In the genomic region with DNA sequence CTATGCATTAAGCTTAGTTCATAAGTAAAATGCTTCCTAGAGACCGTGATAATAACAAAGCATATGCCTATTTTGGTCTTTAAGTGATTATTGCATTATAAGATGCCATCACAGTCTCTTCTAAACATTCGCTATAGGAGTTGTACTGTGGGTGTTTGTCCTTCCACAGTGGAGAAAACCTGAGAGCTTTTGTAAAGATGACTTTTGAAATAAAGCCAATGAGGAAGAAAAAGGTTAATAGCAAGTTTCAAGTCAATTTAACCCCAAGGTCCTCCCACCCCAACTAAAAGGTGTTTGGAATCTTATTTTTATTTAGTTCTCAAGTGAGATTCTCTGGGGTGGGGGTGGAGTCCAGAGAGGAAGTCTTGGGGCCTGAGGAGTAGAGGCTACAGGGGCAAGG, we compare ENCODE assay signal across 15 mouse cellular contexts. TPM values are rescaled to one million over a fixed set of nuclear protein-coding genes. Genes with fewer than 3 reads are reported as not detected.
A peak's percentile ranks its signal among the peaks of the same experiment; 100 is the strongest.
DNase-seq lines count a peak whose midpoint lies in the region; ATAC-seq lines count a peak whose summit lies in the region.
"Had no signal": no experiment of that assay in that cellular context is flagged by ENCODE, and none has a peak within 500 bp of the region (broad histone marks: within the 10 kb centered on the region; RNA-seq: fewer than 3 reads in every experiment).

No protein-coding gene starts in this region.

- no peak for ATAC-seq in kidney, embryonic 14.5 days (ENCODE audit: low FRiP score, low TSS enrichment)
- ATAC-seq in neural tube, embryonic 11.5 days (ENCODE audit: insufficient read depth, low FRiP score, low TSS enrichment) = no peak
- ATAC-seq in neural tube, embryonic 13.5 days (ENCODE audit: low read depth) = no peak
- no peak for ATAC-seq in forebrain, embryonic 12.5 days (ENCODE audit: low FRiP score)
- ATAC-seq: midbrain, embryonic 16.5 days had no signal

- no peak for DNase-seq in kidney, adult 8-10 months
- DNase-seq in neural tube, embryonic 11.5 days (ENCODE audit: low spot score) = no peak
- no peak for DNase-seq in neural tube, embryonic 10.5 days (ENCODE audit: extremely low spot score, low spot score)
- DNase-seq in ovary, adult 18-20 months (ENCODE audit: low spot score) = no peak
- no peak for DNase-seq in cerebellum, adult 9-11 months
- DNase-seq: cerebellum, adult 8-10 months; embryo, embryonic 11 days; gastrocnemius, postnatal 36 days; right cerebral cortex, postnatal 25 days; thymus, postnatal 36 days had no signal

- 24% methylated on average over 2 of the region's 2 CpGs for WGBS in kidney, embryonic 14.5 days
- 12% methylated on average over 2 of the region's 2 CpGs for WGBS in neural tube, embryonic 11.5 days
- WGBS in neural tube, embryonic 13.5 days = 14% methylated on average over 2 of the region's 2 CpGs
- 14% methylated on average over 2 of the region's 2 CpGs for WGBS in forebrain, embryonic 12.5 days

- H3K9ac ChIP-seq in kidney, embryonic 14.5 days (ENCODE audit: low read depth, low read length) = peak overlapping the region; percentile 99
- peak overlapping the region; percentile 100 for H3K9ac ChIP-seq in neural tube, embryonic 11.5 days (ENCODE audit: low read length)
- peak overlapping the region; percentile 100 for H3K9ac ChIP-seq in neural tube, embryonic 13.5 days
- no peak overlapping the region for H3K9ac ChIP-seq in forebrain, embryonic 12.5 days
- H3K9ac ChIP-seq: heart, embryonic 12.5 days had no signal

- no peaks in the 10 kb centered on the region; the same call in 1 of the 2 replicates for H3K36me3 ChIP-seq in kidney, embryonic 14.5 days (ENCODE audit: control insufficient read depth, insufficient read depth, low read length)
- no peaks in the 10 kb centered on the region; the same call in 1 of the 2 replicates for H3K36me3 ChIP-seq in neural tube, embryonic 11.5 days (ENCODE audit: control insufficient read depth, insufficient read depth, low read length)
- H3K36me3 ChIP-seq in neural tube, embryonic 13.5 days = no peaks in the 10 kb centered on the region
- no peaks in the 10 kb centered on the region for H3K36me3 ChIP-seq in forebrain, embryonic 12.5 days (replicated peaks)
- H3K36me3 ChIP-seq: heart, embryonic 12.5 days had no signal

- H3K4me3 ChIP-seq in kidney, embryonic 14.5 days (ENCODE audit: low read length) = peak overlapping the region; percentile 53
- peak overlapping the region; percentile 96 for H3K4me3 ChIP-seq in neural tube, embryonic 11.5 days (ENCODE audit: low read depth, low read length)
- H3K4me3 ChIP-seq in neural tube, embryonic 13.5 days = peak overlapping the region; percentile 99
- no peak overlapping the region for H3K4me3 ChIP-seq in forebrain, embryonic 12.5 days (replicated peaks)
- H3K4me3 ChIP-seq: heart, embryonic 12.5 days had no signal

- H3K9me3 ChIP-seq in kidney, embryonic 14.5 days (ENCODE audit: control insufficient read depth, low read length) = no peaks in the 10 kb centered on the region
- H3K9me3 ChIP-seq in neural tube, embryonic 11.5 days (ENCODE audit: control insufficient read depth, low read length) = no peaks in the 10 kb centered on the region
- H3K9me3 ChIP-seq in neural tube, embryonic 13.5 days = no peaks in the 10 kb centered on the region
- H3K9me3 ChIP-seq in forebrain, embryonic 12.5 days = no peaks in the 10 kb centered on the region
- H3K9me3 ChIP-seq: heart, embryonic 12.5 days had no signal

- H3K27ac ChIP-seq in kidney, embryonic 14.5 days (ENCODE audit: low read depth, low read length) = peak overlapping the region; percentile 100
- peak overlapping the region; percentile 100 for H3K27ac ChIP-seq in neural tube, embryonic 11.5 days (ENCODE audit: low read depth, low read length)
- peak overlapping the region; percentile 100 for H3K27ac ChIP-seq in neural tube, embryonic 13.5 days (replicated peaks)
- no peak overlapping the region for H3K27ac ChIP-seq in forebrain, embryonic 12.5 days

- peaks cover 48% of the 10 kb centered on the region for H3K4me1 ChIP-seq in kidney, embryonic 14.5 days (ENCODE audit: control insufficient read depth, insufficient read depth, low read length)
- H3K4me1 ChIP-seq in neural tube, embryonic 11.5 days (ENCODE audit: control insufficient read depth, insufficient read depth, low read length) = peaks cover 37% of the 10 kb centered on the region
- H3K4me1 ChIP-seq in neural tube, embryonic 13.5 days (replicated peaks) = peaks cover 100% of the 10 kb centered on the region
- H3K4me1 ChIP-seq in forebrain, embryonic 12.5 days = no peaks in the 10 kb centered on the region; the same call in 1 of the 2 replicates

- no peaks in the 10 kb centered on the region for H3K27me3 ChIP-seq in kidney, embryonic 14.5 days (ENCODE audit: control insufficient read depth, insufficient read depth, low read length)
- H3K27me3 ChIP-seq in neural tube, embryonic 11.5 days (ENCODE audit: control insufficient read depth, insufficient read depth, low read length) = no peaks in the 10 kb centered on the region
- H3K27me3 ChIP-seq in neural tube, embryonic 13.5 days = no peaks in the 10 kb centered on the region
- H3K27me3 ChIP-seq in forebrain, embryonic 12.5 days = peaks cover 100% of the 10 kb centered on the region

- H3K4me2 ChIP-seq in kidney, embryonic 14.5 days (replicated peaks; ENCODE audit: low read depth, low read length) = peak overlapping the region; percentile 95
- H3K4me2 ChIP-seq in neural tube, embryonic 11.5 days (ENCODE audit: low read depth) = peak overlapping the region; percentile 100
- H3K4me2 ChIP-seq in neural tube, embryonic 13.5 days = peak overlapping the region; percentile 96
- no peak overlapping the region for H3K4me2 ChIP-seq in forebrain, embryonic 12.5 days
- H3K4me2 ChIP-seq: heart, embryonic 12.5 days had no signal

RNA-seq across cellular contexts. Expression of a gene that starts 4.9 kb away (rescaled TPM):
- polyA plus RNA-seq in kidney, embryonic 14.5 days (2014; fragmentation: Nextera tagmentation; extraction: Ambion mirVana) = 4.2 and 8.6 TPM in 2 replicates
- 3.1 and 3.8 TPM in 2 replicates for polyA plus RNA-seq in neural tube, embryonic 11.5 days (2014; fragmentation: Nextera tagmentation; extraction: Ambion mirVana)
- polyA plus RNA-seq in neural tube, embryonic 13.5 days (2015; fragmentation: Nextera tagmentation; extraction: Ambion mirVana) = 7.5 and 8.7 TPM in 2 replicates
- polyA plus RNA-seq in forebrain, embryonic 12.5 days (2016; fragmentation: Nextera tagmentation; extraction: Ambion mirVana) = not detected in 2 replicates
- polyA plus RNA-seq: midbrain, embryonic 16.5 days had no signal

RNA-seq across cellular contexts. Expression of a gene that starts 10.0 kb away (rescaled TPM):
- 8.2 and 8.6 TPM in 2 replicates for polyA plus RNA-seq in kidney, embryonic 14.5 days (2014; fragmentation: Nextera tagmentation; extraction: Ambion mirVana)
- polyA plus RNA-seq in neural tube, embryonic 11.5 days (2014; fragmentation: Nextera tagmentation; extraction: Ambion mirVana) = 10.3 and 14.2 TPM in 2 replicates
- polyA plus RNA-seq in neural tube, embryonic 13.5 days (2015; fragmentation: Nextera tagmentation; extraction: Ambion mirVana) = 12.8 and 14.7 TPM in 2 replicates
- not detected in 2 replicates for polyA plus RNA-seq in forebrain, embryonic 12.5 days (2016; fragmentation: Nextera tagmentation; extraction: Ambion mirVana)
- polyA plus RNA-seq: midbrain, embryonic 16.5 days had no signal

RNA-seq across cellular contexts. Expression of a gene that starts 10.0 kb away (rescaled TPM):
- 22.1 and 24.3 TPM in 2 replicates for polyA plus RNA-seq in kidney, embryonic 14.5 days (2014; fragmentation: Nextera tagmentation; extraction: Ambion mirVana)
- 49.0 and 49.1 TPM in 2 replicates for polyA plus RNA-seq in neural tube, embryonic 11.5 days (2014; fragmentation: Nextera tagmentation; extraction: Ambion mirVana)
- polyA plus RNA-seq in neural tube, embryonic 13.5 days (2015; fragmentation: Nextera tagmentation; extraction: Ambion mirVana) = 67.1 and 88.3 TPM in 2 replicates
- polyA plus RNA-seq in forebrain, embryonic 12.5 days (2016; fragmentation: Nextera tagmentation; extraction: Ambion mirVana) = not detected in 2 replicates
- polyA plus RNA-seq: midbrain, embryonic 16.5 days had no signal

RNA-seq across cellular contexts. Expression of a gene that starts 20.9 kb away (rescaled TPM):
- 44.1 and 53.1 TPM in 2 replicates for polyA plus RNA-seq in kidney, embryonic 14.5 days (2014; fragmentation: Nextera tagmentation; extraction: Ambion mirVana)
- 81.4 and 87.2 TPM in 2 replicates for polyA plus RNA-seq in neural tube, embryonic 11.5 days (2014; fragmentation: Nextera tagmentation; extraction: Ambion mirVana)
- polyA plus RNA-seq in neural tube, embryonic 13.5 days (2015; fragmentation: Nextera tagmentation; extraction: Ambion mirVana) = 171 and 174 TPM in 2 replicates
- not detected in 2 replicates for polyA plus RNA-seq in forebrain, embryonic 12.5 days (2016; fragmentation: Nextera tagmentation; extraction: Ambion mirVana)
- polyA plus RNA-seq: heart, embryonic 12.5 days; midbrain, embryonic 16.5 days had no signal

RNA-seq across cellular contexts. Expression of a gene that starts 26.7 kb away (rescaled TPM):
- 58.6 and 61.9 TPM in 2 replicates for polyA plus RNA-seq in kidney, embryonic 14.5 days (2014; fragmentation: Nextera tagmentation; extraction: Ambion mirVana)
- polyA plus RNA-seq in neural tube, embryonic 11.5 days (2014; fragmentation: Nextera tagmentation; extraction: Ambion mirVana) = 65.5 and 65.9 TPM in 2 replicates
- polyA plus RNA-seq in neural tube, embryonic 13.5 days (2015; fragmentation: Nextera tagmentation; extraction: Ambion mirVana) = 124 and 125 TPM in 2 replicates
- polyA plus RNA-seq in forebrain, embryonic 12.5 days (2016; fragmentation: Nextera tagmentation; extraction: Ambion mirVana) = not detected in 2 replicates
- polyA plus RNA-seq: midbrain, embryonic 16.5 days had no signal

Comparison
In these comparisons a context has a peak if more than half of its experiments do, and no peak if none do; other contexts are left out.
1. RNA of a gene that starts 10.0 kb away (polyA plus RNA-seq): 67.1 to 88.3 TPM in neural tube, embryonic 13.5 days, 49.0 to 49.1 TPM in neural tube, embryonic 11.5 days and 22.1 to 24.3 TPM in kidney, embryonic 14.5 days; not detected in forebrain, embryonic 12.5 days; every median in the first group is over 10 times any median in the second.